8 mouse cellular contexts compared by ENCODE assay signal in genomic region chr2:181591528-181592085, GRCm38 (mm10). TPM values are rescaled to one million over a fixed set of nuclear protein-coding genes. Genes with fewer than 3 reads are reported as not detected.
A peak's percentile ranks its signal among the peaks of the same experiment; 100 is the strongest.
DNase-seq lines count a peak whose midpoint lies in the region; ATAC-seq lines count a peak whose summit lies in the region.

Prpf6 (plus strand) TSS chr2:181591868.

- no peaks in the 10 kb centered on the region for H3K27me3 ChIP-seq in forebrain, embryonic 13.5 days
- H3K27me3 ChIP-seq in midbrain, embryonic 11.5 days (ENCODE audit: control insufficient read depth, insufficient read depth, low read length): no peaks in the 10 kb centered on the region

- H3K36me3 ChIP-seq in forebrain, embryonic 13.5 days (ENCODE audit: poor library complexity, severe bottlenecking): peaks cover 53% of the 10 kb centered on the region
- peaks cover 19% of the 10 kb centered on the region for H3K36me3 ChIP-seq in midbrain, embryonic 11.5 days (ENCODE audit: control insufficient read depth, insufficient read depth, low read length)

- peaks cover 21% of the 10 kb centered on the region for H3K4me1 ChIP-seq in forebrain, embryonic 13.5 days
- peaks cover 11% of the 10 kb centered on the region for H3K4me1 ChIP-seq in midbrain, embryonic 11.5 days (ENCODE audit: control insufficient read depth, insufficient read depth, low read length)

- WGBS in forebrain, embryonic 13.5 days: 12% methylated on average over 5 of the region's 5 CpGs
- WGBS in midbrain, embryonic 11.5 days: 17% methylated on average over 5 of the region's 5 CpGs

- peak within 1 kb of the TSS; percentile 85 for H3K27ac ChIP-seq in forebrain, embryonic 13.5 days
- peak within 1 kb of the TSS; percentile 56 for H3K27ac ChIP-seq in midbrain, embryonic 11.5 days (ENCODE audit: low read depth, low read length)

- H3K9me3 ChIP-seq in forebrain, embryonic 13.5 days (replicated peaks): no peaks in the 10 kb centered on the region
- no peaks in the 10 kb centered on the region for H3K9me3 ChIP-seq in midbrain, embryonic 11.5 days (ENCODE audit: control insufficient read depth, low read length)

- H3K4me2 ChIP-seq in forebrain, embryonic 13.5 days: peak within 1 kb of the TSS; percentile 92
- peak within 1 kb of the TSS; percentile 85 for H3K4me2 ChIP-seq in midbrain, embryonic 11.5 days

- H3K4me3 ChIP-seq in forebrain, embryonic 13.5 days: peak within 1 kb of the TSS; percentile 96
- H3K4me3 ChIP-seq in midbrain, embryonic 11.5 days (ENCODE audit: low read depth, low read length): peak within 1 kb of the TSS; percentile 95

- H3K9ac ChIP-seq in forebrain, embryonic 13.5 days: peak within 1 kb of the TSS; percentile 92
- H3K9ac ChIP-seq in midbrain, embryonic 11.5 days (ENCODE audit: low read length): peak within 1 kb of the TSS; percentile 92

- DNase-seq in embryo, embryonic 11 days: peak; percentile 32
- no peak for DNase-seq in embryo, embryonic 10 days (ENCODE audit: low spot score)
- DNase-seq in T-cell, adult 2 months (ENCODE audit: low spot score): peak; percentile 43
- DNase-seq in left cerebral cortex, adult 8-10 months (ENCODE audit: low spot score in 2 of 2): peak in 1 of 2 experiments; percentile 5
- peak; percentile 87 for DNase-seq in midbrain, embryonic 11.5 days (ENCODE audit: low spot score, missing footprints)
- DNase-seq in ovary, adult 18-20 months (ENCODE audit: low spot score): no peak

- no peak; the same call in 1 of the 2 replicates for ATAC-seq in forebrain, embryonic 13.5 days
- ATAC-seq in hematopoietic stem cell, adult 5-6 weeks (replicated peaks in 1 of 2; ENCODE audit: insufficient read depth in 1 of 2, low FRiP score in 2 of 2, low TSS enrichment in 1 of 2, low read depth in 1 of 2, poor library complexity in 2 of 2, severe bottlenecking in 2 of 2): no peak
- ATAC-seq in midbrain, embryonic 11.5 days (ENCODE audit: low FRiP score): peak; percentile 7; the same call in 1 of the 2 replicates

RNA-seq across cellular contexts. Expression of gene Prpf6, which starts in this region (rescaled TPM):
- 67.9 and 74.9 TPM in 2 replicates for polyA plus RNA-seq in forebrain, embryonic 13.5 days (2015; fragmentation: Nextera tagmentation; extraction: Ambion mirVana)
- 74.3 and 120 TPM in 2 replicates for total RNA-seq in hematopoietic stem cell, adult 5-6 weeks (2017)
- 10 to 100 TPM; 54.0 to 60.9 (median 56.7) TPM for total RNA-seq in left cerebral cortex, adult 8-10 months (2022)
- polyA plus RNA-seq in midbrain, embryonic 11.5 days (2014; fragmentation: Nextera tagmentation; extraction: Ambion mirVana): 77.0 and 82.6 TPM in 2 replicates

Comparison
In these comparisons a context has a peak if more than half of its experiments do, and no peak if none do; other contexts are left out.
1. DNase-seq: peak in embryo, embryonic 11 days (single experiment), T-cell, adult 2 months (single experiment) and midbrain, embryonic 11.5 days (single experiment); none in embryo, embryonic 10 days (single experiment) and ovary, adult 18-20 months (single experiment).